Mouse (Mus musculus): ENCODE data around the gene Klhl29. TPM values are rescaled to one million over a fixed set of nuclear protein-coding genes. Genes with fewer than 3 reads are reported as not detected.

Gene Klhl29
- polyA plus RNA-seq, 1 experiment from 2014 or later: 2.8 TPM

- Histone ChIP-seq H3K4me2 (no peak overlapping the region), H3K4me1 (replicated peaks) (peaks cover 58% of the 10 kb centered on the region), H3K4me3 (no peak overlapping the region), H3K9me3 (no peaks in the 10 kb centered on the region), H3K9ac (no peak overlapping the region), H3K27me3 (no peaks in the 10 kb centered on the region), H3K36me3 (no peaks in the 10 kb centered on the region), H3K27ac (replicated peaks) (no peak overlapping the region)
- 55% methylated on average over 4 of the region's 4 CpGs for WGBS
- no peak for ATAC-seq (ENCODE audit: low read depth)
These were observed 130.3 kb downstream of the Klhl29 start for GRCm38 (mm10) chr12:5245207-5245597.

DNA sequence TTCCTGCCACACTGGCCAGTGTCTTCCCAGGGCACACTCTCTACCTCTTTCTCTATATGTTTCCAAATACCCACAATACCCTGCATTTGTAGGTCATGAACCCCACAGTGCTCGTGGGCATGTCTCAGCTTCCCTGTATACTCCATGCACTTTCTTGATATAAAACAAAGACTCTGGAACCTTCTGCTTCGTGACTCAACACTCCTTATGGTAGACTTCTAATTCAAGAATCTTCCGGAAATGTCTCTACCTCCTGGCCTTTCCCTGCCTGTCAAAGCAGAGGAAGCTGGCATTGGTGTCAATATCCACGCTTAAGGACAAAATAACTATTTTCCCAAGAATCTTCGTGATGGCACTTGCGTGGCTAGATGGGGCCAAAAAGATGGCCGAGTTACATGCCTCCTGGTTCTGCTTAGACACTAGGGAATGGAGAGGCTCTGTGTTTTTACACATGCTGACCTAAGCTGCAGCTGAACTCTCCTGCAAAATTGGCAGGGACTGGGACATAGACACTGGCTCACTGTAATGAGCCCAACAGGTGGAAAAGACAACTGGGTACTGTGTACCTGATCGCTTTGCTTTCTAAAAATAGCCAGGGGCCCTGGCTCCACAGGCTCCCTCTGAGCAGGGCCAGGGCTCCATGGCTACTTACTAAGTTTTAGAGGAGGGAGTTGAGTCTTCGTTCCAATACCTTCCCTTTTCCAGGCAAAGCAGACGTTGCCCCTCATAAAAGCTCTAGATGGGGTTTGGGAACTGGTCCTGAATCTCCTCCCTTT, 130.9 kb downstream of the Klhl29 start:
- no peak overlapping the region for H3K4me2 ChIP-seq
- H3K36me3 ChIP-seq: no peaks in the 10 kb centered on the region
- 91% methylated on average over 10 of the region's 10 CpGs for WGBS
- ATAC-seq (ENCODE audit: low read depth): no peak
- no peak overlapping the region for H3K9ac ChIP-seq
- H3K27me3 ChIP-seq: no peaks in the 10 kb centered on the region
- H3K4me3 ChIP-seq: no peak overlapping the region
- H3K4me1 ChIP-seq (replicated peaks): peaks cover 63% of the 10 kb centered on the region
- H3K27ac ChIP-seq (replicated peaks): no peak overlapping the region
- H3K9me3 ChIP-seq: no peaks in the 10 kb centered on the region

DNA sequence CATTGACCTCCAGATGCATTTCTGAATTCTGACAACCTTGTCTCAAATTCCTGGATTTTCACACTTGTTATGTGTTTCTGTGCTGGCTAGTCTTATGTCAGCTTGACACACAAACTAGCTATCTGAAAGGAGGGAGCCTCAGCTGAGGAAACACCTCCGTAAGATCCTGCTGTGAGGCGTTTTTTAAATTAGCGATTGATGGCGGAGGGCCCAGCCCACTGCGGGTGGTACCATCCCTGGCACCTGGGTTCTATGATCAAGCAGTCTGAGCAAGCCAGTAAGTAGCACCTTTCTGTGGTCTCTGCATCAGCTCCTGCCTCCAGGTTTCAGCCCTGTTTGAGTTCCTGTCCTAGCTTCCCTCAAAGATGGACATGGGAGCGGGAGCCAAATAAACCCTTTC, 131.6 kb downstream of the Klhl29 start:
- Histone ChIP-seq H3K9ac (no peak overlapping the region), H3K27ac (replicated peaks) (no peak overlapping the region), H3K4me1 (replicated peaks) (peaks cover 63% of the 10 kb centered on the region), H3K9me3 (no peaks in the 10 kb centered on the region), H3K4me2 (no peak overlapping the region), H3K36me3 (no peaks in the 10 kb centered on the region), H3K27me3 (no peaks in the 10 kb centered on the region), H3K4me3 (no peak overlapping the region)
- no peak for ATAC-seq (ENCODE audit: low read depth)
- 78% methylated on average over 6 of the region's 6 CpGs for WGBS

DNA sequence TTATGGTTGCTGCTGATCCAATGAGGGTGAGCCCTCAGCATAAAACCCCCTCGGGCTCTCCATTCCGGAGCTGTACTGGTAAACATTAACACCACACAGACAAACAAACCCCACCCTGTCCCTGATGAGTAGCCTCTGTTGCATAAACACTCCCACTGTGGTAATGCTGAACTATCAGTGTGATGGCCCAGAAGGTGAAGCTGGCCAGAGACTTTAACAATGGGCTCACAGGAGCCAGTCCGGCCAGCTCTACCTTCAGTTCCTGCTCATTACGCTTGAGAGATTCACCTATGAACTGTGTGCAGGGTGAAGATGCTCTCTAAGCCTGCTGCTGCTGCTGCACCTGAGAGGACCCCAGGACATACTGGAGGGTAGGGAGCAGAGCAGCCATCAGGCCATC, 132.0 kb downstream of the Klhl29 start:
- Histone ChIP-seq H3K4me2 (no peak overlapping the region), H3K27me3 (no peaks in the 10 kb centered on the region), H3K36me3 (no peaks in the 10 kb centered on the region), H3K9ac (no peak overlapping the region; the same call in 1 of the 2 replicates), H3K4me3 (no peak overlapping the region), H3K9me3 (no peaks in the 10 kb centered on the region), H3K4me1 (replicated peaks) (peaks cover 66% of the 10 kb centered on the region), H3K27ac (replicated peaks) (no peak overlapping the region)
- ATAC-seq (ENCODE audit: low read depth): no peak
- 72% methylated on average over 4 of the region's 4 CpGs for WGBS

GRCm38 (mm10) chr12:5242551-5243330, 132.7 kb downstream of the Klhl29 start:
- Histone ChIP-seq H3K9ac (no peak overlapping the region), H3K27ac (replicated peaks) (no peak overlapping the region), H3K27me3 (no peaks in the 10 kb centered on the region), H3K4me2 (no peak overlapping the region), H3K9me3 (no peaks in the 10 kb centered on the region), H3K4me3 (no peak overlapping the region), H3K4me1 (replicated peaks) (peaks cover 66% of the 10 kb centered on the region), H3K36me3 (no peaks in the 10 kb centered on the region)
- ATAC-seq (ENCODE audit: low read depth): no peak
- WGBS: 82% methylated on average over 8 of the region's 8 CpGs

GRCm38 (mm10) chr12:5239451-5240245, 135.8 kb downstream of the Klhl29 start:
- Histone ChIP-seq H3K4me2 (no peak overlapping the region), H3K27ac (replicated peaks) (peak overlapping the region; percentile 46; the same call in 1 of the 2 replicates), H3K4me3 (no peak overlapping the region), H3K9ac (no peak overlapping the region), H3K9me3 (no peaks in the 10 kb centered on the region), H3K36me3 (no peaks in the 10 kb centered on the region), H3K4me1 (replicated peaks) (peaks cover 48% of the 10 kb centered on the region), H3K27me3 (no peaks in the 10 kb centered on the region)
- 45% methylated on average over 17 of the region's 17 CpGs for WGBS
- peak; percentile 65 for ATAC-seq (ENCODE audit: low read depth)

GRCm38 (mm10) chr12:5237078-5237477, 138.4 kb downstream of the Klhl29 start:
- Histone ChIP-seq H3K9ac (no peak overlapping the region), H3K4me3 (no peak overlapping the region), H3K4me1 (replicated peaks) (peaks cover 41% of the 10 kb centered on the region), H3K4me2 (no peak overlapping the region), H3K27ac (replicated peaks) (no peak overlapping the region; the same call in 1 of the 2 replicates), H3K9me3 (no peaks in the 10 kb centered on the region), H3K27me3 (no peaks in the 10 kb centered on the region), H3K36me3 (no peaks in the 10 kb centered on the region)
- peak; percentile 65 for ATAC-seq (ENCODE audit: low read depth)
- WGBS: 45% methylated on average over 5 of the region's 5 CpGs

GRCm38 (mm10) chr12:5235596-5235995, 139.9 kb downstream of the Klhl29 start:
- ATAC-seq (ENCODE audit: low read depth): no peak
- H3K27me3 ChIP-seq: no peaks in the 10 kb centered on the region
- WGBS: 93% methylated on average over 12 of the region's 12 CpGs
- H3K9me3 ChIP-seq: no peaks in the 10 kb centered on the region
- no peak overlapping the region for H3K27ac ChIP-seq (replicated peaks)
- no peak overlapping the region for H3K4me2 ChIP-seq
- H3K9ac ChIP-seq: no peak overlapping the region
- H3K36me3 ChIP-seq: no peaks in the 10 kb centered on the region
- H3K4me3 ChIP-seq: no peak overlapping the region
- peaks cover 41% of the 10 kb centered on the region for H3K4me1 ChIP-seq (replicated peaks)

- Histone ChIP-seq H3K4me2 (no peak overlapping the region), H3K4me1 (replicated peaks) (peaks cover 20% of the 10 kb centered on the region), H3K36me3 (no peaks in the 10 kb centered on the region), H3K4me3 (no peak overlapping the region), H3K27me3 (no peaks in the 10 kb centered on the region), H3K9ac (no peak overlapping the region), H3K9me3 (no peaks in the 10 kb centered on the region), H3K27ac (replicated peaks) (no peak overlapping the region)
- no peak for ATAC-seq (ENCODE audit: low read depth)
- WGBS: 91% methylated on average over 5 of the region's 5 CpGs
These were observed 145.0 kb downstream of the Klhl29 start for GRCm38 (mm10) chr12:5230504-5230903.

GRCm38 (mm10) chr12:5226676-5227654, 148.5 kb downstream of the Klhl29 start:
- no peak for ATAC-seq (ENCODE audit: low read depth)
- no peak overlapping the region; the same call in 1 of the 2 replicates for H3K9ac ChIP-seq
- peak overlapping the region; percentile 55; the same call in 1 of the 2 replicates for H3K27ac ChIP-seq (replicated peaks)
- H3K9me3 ChIP-seq: no peaks in the 10 kb centered on the region
- no peak overlapping the region for H3K4me3 ChIP-seq
- no peaks in the 10 kb centered on the region for H3K36me3 ChIP-seq
- H3K4me2 ChIP-seq: no peak overlapping the region
- H3K27me3 ChIP-seq: no peaks in the 10 kb centered on the region
- WGBS: 58% methylated on average over 14 of the region's 14 CpGs
- peaks cover 13% of the 10 kb centered on the region for H3K4me1 ChIP-seq (replicated peaks)

DNA sequence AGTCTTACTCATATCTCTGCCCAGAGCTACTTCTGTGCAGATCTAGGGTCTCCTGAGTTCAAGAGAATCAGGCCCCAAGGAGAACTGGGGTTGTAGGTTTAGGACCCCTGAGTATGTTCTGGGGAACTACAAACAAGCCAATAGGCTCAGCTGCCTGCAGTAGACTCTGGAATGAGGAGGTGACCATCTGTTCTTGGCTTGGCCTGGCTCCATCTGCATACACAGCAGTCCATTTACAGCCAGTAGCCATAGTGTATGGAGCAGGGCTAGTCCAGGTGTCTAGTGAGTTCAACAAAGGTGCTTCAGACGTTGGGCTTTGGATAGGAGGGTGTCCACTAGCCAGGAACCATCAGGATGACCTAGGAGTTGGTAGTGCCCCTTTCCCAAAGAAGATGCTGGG, 151.9 kb downstream of the Klhl29 start:
- Histone ChIP-seq H3K27ac (replicated peaks) (no peak overlapping the region), H3K9me3 (no peaks in the 10 kb centered on the region), H3K27me3 (no peaks in the 10 kb centered on the region), H3K9ac (no peak overlapping the region), H3K4me1 (replicated peaks) (peaks cover 37% of the 10 kb centered on the region), H3K4me2 (no peak overlapping the region), H3K4me3 (no peak overlapping the region), H3K36me3 (no peaks in the 10 kb centered on the region)
- WGBS: 33% methylated on average over 1 of the region's 1 CpGs
- ATAC-seq (ENCODE audit: low read depth): no peak
